Mouse (Mus musculus): ENCODE measurements around the gene Colgalt1.

GRCm38 (mm10) chr8:71625088-71625487 lies 14.3 kb downstream of the Colgalt1 start:
- TF ChIP-seq CTCF (IDR thresholded peaks at IDR 0.05; ENCODE audit: low read depth) (no peak), EP300 (IDR thresholded peaks at IDR 0.05; ENCODE audit: low read depth) (no peak)
